Mouse (Mus musculus) CH12.LX (cell line): ENCODE measurements around the gene Dhx15.

Experiments
- CHD2 ChIP-seq: IDR thresholded peaks from 2 replicates; pipeline ENCODE4 v1.6.1; 2011; ENCODE audit warnings: low read length, improper control_type of control experiment
- CTCF ChIP-seq, 2 experiments: IDR thresholded peaks in 1 of 2; conservative IDR thresholded peaks in 1 of 2; 2 replicates each; pipeline ENCODE4 v1.5.1; 2011 to 2012; ENCODE audit warnings: low read depth in 2 of 2, low read length in 2 of 2, improper control_type of control experiment in 1 of 2, inconsistent platforms in 1 of 2, mild to moderate bottlenecking in 1 of 2, moderate library complexity in 1 of 2
- EP300 ChIP-seq: IDR thresholded peaks from 2 replicates; pipeline ENCODE4 v1.6.1; 2011; ENCODE audit warnings: low read length, improper control_type of control experiment
- HCFC1 ChIP-seq: IDR thresholded peaks from 2 replicates; pipeline ENCODE4 v1.6.1; 2012; ENCODE audit warnings: low read depth, mild to moderate bottlenecking, inconsistent platforms, low read length, improper control_type of control experiment
- JUN ChIP-seq: IDR thresholded peaks from 2 replicates; pipeline ENCODE4 v1.6.1; 2011; ENCODE audit warnings: low read depth, mild to moderate bottlenecking, low read length, improper control_type of control experiment, moderate library complexity; ENCODE audit not compliant: insufficient read depth
- MAFK ChIP-seq: IDR thresholded peaks from 2 replicates; pipeline ENCODE4 v1.6.1; 2011; ENCODE audit warnings: low read length, improper control_type of control experiment; ENCODE audit not compliant: insufficient replicate concordance
- MYC ChIP-seq: IDR thresholded peaks from 2 replicates; pipeline ENCODE4 v1.6.1; 2011; ENCODE audit warnings: low read depth, mild to moderate bottlenecking, improper control_type of control experiment, low read length
- NELFE ChIP-seq: IDR thresholded peaks from 2 replicates; pipeline ENCODE4 v1.6.1; 2011; ENCODE audit warnings: low read depth, low read length, improper control_type of control experiment
- PAX5 ChIP-seq: IDR thresholded peaks from 2 replicates; pipeline ENCODE4 v1.6.1; 2012; ENCODE audit warnings: low read length, inconsistent platforms, mixed read lengths
- POLR2A ChIP-seq: IDR thresholded peaks from 2 replicates; pipeline ENCODE4 v1.6.1; 2011; ENCODE audit warnings: low read depth, mild to moderate bottlenecking, improper control_type of control experiment, low read length
- SIN3A ChIP-seq: IDR thresholded peaks from 2 replicates; pipeline ENCODE4 v1.6.1; 2012; ENCODE audit warnings: low read length, improper control_type of control experiment, inconsistent platforms
- USF1 ChIP-seq: IDR thresholded peaks from 2 replicates; pipeline ENCODE4 v1.6.1; 2014; ENCODE audit warnings: low read depth, mild to moderate bottlenecking, inconsistent platforms, low read length, improper control_type of control experiment
- USF2 ChIP-seq: conservative IDR thresholded peaks from 2 replicates; pipeline ENCODE4 v1.6.1; 2011; ENCODE audit warnings: low read depth, low read length, improper control_type of control experiment
- ZC3H11A ChIP-seq: IDR thresholded peaks from 2 replicates; pipeline ENCODE4 v1.6.1; 2012; ENCODE audit warnings: low read depth, mild to moderate bottlenecking, inconsistent platforms, low read length, improper control_type of control experiment

DNA sequence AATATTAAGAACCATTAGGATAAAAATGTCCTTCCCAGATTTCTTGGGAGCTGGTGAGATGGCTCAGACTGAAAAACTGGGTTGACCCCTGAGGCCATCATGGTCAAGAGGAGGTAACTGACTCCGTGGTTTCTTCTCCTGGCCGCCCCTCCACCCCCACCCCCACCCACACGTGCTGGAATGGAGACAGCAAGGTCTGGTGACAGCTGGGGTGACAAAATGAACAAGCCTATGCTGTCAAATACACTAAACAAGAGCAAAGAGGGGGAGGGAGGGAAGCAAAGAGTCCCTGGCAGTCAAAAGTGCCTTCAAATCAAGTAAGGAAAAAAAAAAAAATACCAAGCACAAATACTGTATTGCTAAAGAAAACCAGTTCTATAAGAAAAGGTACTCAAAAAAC is 2.1 kb downstream of the Dhx15 start:
- TF ChIP-seq MAFK (no peak), CTCF (conservative IDR thresholded peaks at IDR 0.05 in 1 of 2, IDR thresholded peaks at IDR 0.05 in 1 of 2; ENCODE audit: low read depth in 2 of 2, low read length in 2 of 2) (no peak), SIN3A (peak; percentile 22; the same call in 1 of the 2 replicates), USF1 (no peak), HCFC1 (no peak), POLR2A (no peak), ZC3H11A (no peak), JUN (no peak), EP300 (no peak), USF2 (no peak), MYC (no peak), NELFE (no peak), CHD2 (no peak), PAX5 (no peak)
